Mouse (Mus musculus): ENCODE data around the gene Zpr1. TPM values are rescaled to one million over a fixed set of nuclear protein-coding genes. Genes with fewer than 3 reads are reported as not detected.
"Not testable (repeated sequence)": the region's sequence is repeated elsewhere in the genome, so short reads cannot be mapped to it uniquely, and the experiment has no call there.

The Zpr1 gene
- polyA plus RNA-seq, 1 experiment from 2014 or later: 58.4 TPM

DNA sequence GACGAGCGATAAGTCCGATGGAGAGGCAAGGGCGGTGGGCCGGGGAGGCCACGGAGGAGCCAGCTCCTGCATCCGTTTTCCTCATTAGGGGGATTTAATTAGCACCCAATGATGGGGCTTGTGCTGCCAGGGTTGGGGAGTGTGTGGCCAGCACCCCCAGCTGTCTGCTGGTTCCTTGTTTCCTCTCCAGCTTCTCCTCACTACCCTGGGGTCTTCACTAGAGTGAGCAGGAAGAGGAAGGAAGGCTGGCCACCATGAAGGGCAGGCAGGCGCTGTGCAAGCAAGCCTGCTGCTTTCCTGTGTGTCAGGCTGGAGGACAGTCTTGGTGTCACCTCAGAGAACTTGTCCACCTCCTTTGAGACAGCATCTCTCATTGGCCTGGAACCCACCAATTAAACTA lies 44.0 kb downstream of the Zpr1 start:
- no peak overlapping the region for H3K27ac ChIP-seq
- H3K27me3 ChIP-seq: no peaks in the 10 kb centered on the region

GRCm38 (mm10) chr9:46317957-46318356 lies 45.1 kb downstream of the Zpr1 start:
- H3K4me3 ChIP-seq: no peak overlapping the region
- peaks cover 16% of the 10 kb centered on the region for H3K4me1 ChIP-seq
- H3K27ac ChIP-seq: no peak overlapping the region
- no peak overlapping the region for H3K4me2 ChIP-seq (replicated peaks)
- 0 out of 2 replicates have a peak, but pooled peaks cover 5% of the 10 kb centered on the region for H3K9me3 ChIP-seq
- H3K9ac ChIP-seq: no peak overlapping the region
- no peaks in the 10 kb centered on the region for H3K36me3 ChIP-seq
- ATAC-seq (ENCODE audit: low FRiP score, low read depth): no peak
- no peaks in the 10 kb centered on the region for H3K27me3 ChIP-seq
- 89% methylated on average over 3 of the region's 3 CpGs for WGBS

More for the DNA sequence above, 44.0 kb downstream of the Zpr1 start:
- Histone ChIP-seq H3K4me2 (replicated peaks) (no peak overlapping the region), H3K9me3 (0 out of 2 replicates have a peak, but pooled peaks cover 5% of the 10 kb centered on the region), H3K4me3 (no peak overlapping the region), H3K36me3 (no peaks in the 10 kb centered on the region), H3K4me1 (peaks cover 20% of the 10 kb centered on the region), H3K9ac (no peak overlapping the region)
- 38% methylated on average over 8 of the region's 8 CpGs for WGBS
- no peak for ATAC-seq (ENCODE audit: low FRiP score, low read depth)

GRCm38 (mm10) chr9:46319886-46320285 lies 47.0 kb downstream of the Zpr1 start, which contains the start of gene 4931429L15Rik:
TSS of gene 4931429L15Rik (minus strand) at chr9:46319986.
- not testable (repeated sequence) for H3K36me3 ChIP-seq; H3K4me2 ChIP-seq (replicated peaks); H3K9me3 ChIP-seq; H3K27me3 ChIP-seq; H3K27ac ChIP-seq; H3K9ac ChIP-seq; H3K4me3 ChIP-seq; ATAC-seq (ENCODE audit: low FRiP score, low read depth)
- WGBS: 87% methylated on average over 6 of the region's 6 CpGs
- H3K4me1 ChIP-seq: peaks cover 16% of the 10 kb centered on the region

DNA sequence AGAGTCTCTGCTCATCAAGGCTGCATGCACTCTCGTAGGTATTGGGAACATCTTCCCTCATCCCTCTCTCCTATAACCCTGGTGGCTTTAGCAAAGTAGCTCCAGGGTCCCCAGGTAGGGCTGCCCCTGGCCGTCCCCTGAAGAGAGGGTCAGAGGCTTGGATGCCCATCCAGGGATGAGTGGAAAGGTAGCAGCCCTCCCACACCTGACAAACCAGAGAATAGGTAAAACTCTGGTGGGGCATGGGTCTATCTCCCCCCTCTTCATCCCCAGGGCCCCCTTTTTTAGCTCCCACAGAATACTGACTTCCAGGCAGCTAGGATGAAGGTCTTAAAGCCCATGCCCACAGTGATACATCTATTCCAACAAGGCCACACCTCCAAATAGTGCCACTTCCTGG lies 47.6 kb downstream of the Zpr1 start:
- H3K27ac ChIP-seq: no peak overlapping the region
- H3K9ac ChIP-seq: no peak overlapping the region
- ATAC-seq (ENCODE audit: low FRiP score, low read depth): no peak
- peaks cover 16% of the 10 kb centered on the region for H3K4me1 ChIP-seq
- no peak overlapping the region for H3K4me3 ChIP-seq
- 91% methylated on average over 2 of the region's 2 CpGs for WGBS
- H3K4me2 ChIP-seq (replicated peaks): no peak overlapping the region
- H3K27me3 ChIP-seq: no peaks in the 10 kb centered on the region
- no peaks in the 10 kb centered on the region for H3K36me3 ChIP-seq
- 0 out of 2 replicates have a peak, but pooled peaks cover 5% of the 10 kb centered on the region for H3K9me3 ChIP-seq

- peaks cover 18% of the 10 kb centered on the region for H3K4me1 ChIP-seq
- no peak overlapping the region for H3K4me2 ChIP-seq (replicated peaks)
- H3K27ac ChIP-seq: no peak overlapping the region
- ATAC-seq (ENCODE audit: low FRiP score, low read depth): no peak
- H3K9ac ChIP-seq: no peak overlapping the region
- H3K27me3 ChIP-seq: peaks cover 7% of the 10 kb centered on the region; the same call in 1 of the 2 replicates
- H3K9me3 ChIP-seq: no peaks in the 10 kb centered on the region
- no peaks in the 10 kb centered on the region for H3K36me3 ChIP-seq
- no peak overlapping the region for H3K4me3 ChIP-seq
- 91% methylated on average over 11 of the region's 11 CpGs for WGBS
Observed at GRCm38 (mm10) chr9:46326694-46327405, 54.0 kb downstream of the Zpr1 start.

GRCm38 (mm10) chr9:46327706-46328571 lies 55.1 kb downstream of the Zpr1 start:
- peak overlapping the region; percentile 37; the same call in 1 of the 2 replicates for H3K4me3 ChIP-seq
- 59% methylated on average over 25 of the region's 25 CpGs for WGBS
- no peak for ATAC-seq (ENCODE audit: low FRiP score, low read depth)

GRCm38 (mm10) chr9:46328572-46329249 lies 55.8 kb downstream of the Zpr1 start:
- peak overlapping the region; percentile 68 for H3K4me2 ChIP-seq (replicated peaks)
- no peaks in the 10 kb centered on the region for H3K36me3 ChIP-seq
- H3K9me3 ChIP-seq: no peaks in the 10 kb centered on the region
- peaks cover 18% of the 10 kb centered on the region for H3K4me1 ChIP-seq
- peak overlapping the region; percentile 37 for H3K4me3 ChIP-seq
- peak overlapping the region; percentile 73 for H3K9ac ChIP-seq
- 3% methylated on average over 30 of the region's 30 CpGs for WGBS
- H3K27ac ChIP-seq: peak overlapping the region; percentile 67
- peaks cover 15% of the 10 kb centered on the region; the same call in 1 of the 2 replicates for H3K27me3 ChIP-seq
- peak; percentile 68; the same call in 1 of the 2 replicates for ATAC-seq (ENCODE audit: low FRiP score, low read depth)

More at GRCm38 (mm10) chr9:46327706-46328571, 55.1 kb downstream of the Zpr1 start:
- Histone ChIP-seq H3K27ac (peak overlapping the region; percentile 67; the same call in 1 of the 2 replicates), H3K4me2 (replicated peaks) (peak overlapping the region; percentile 68), H3K27me3 (peaks cover 11% of the 10 kb centered on the region; the same call in 1 of the 2 replicates), H3K9ac (peak overlapping the region; percentile 73), H3K9me3 (no peaks in the 10 kb centered on the region), H3K4me1 (peaks cover 18% of the 10 kb centered on the region), H3K36me3 (no peaks in the 10 kb centered on the region)

DNA sequence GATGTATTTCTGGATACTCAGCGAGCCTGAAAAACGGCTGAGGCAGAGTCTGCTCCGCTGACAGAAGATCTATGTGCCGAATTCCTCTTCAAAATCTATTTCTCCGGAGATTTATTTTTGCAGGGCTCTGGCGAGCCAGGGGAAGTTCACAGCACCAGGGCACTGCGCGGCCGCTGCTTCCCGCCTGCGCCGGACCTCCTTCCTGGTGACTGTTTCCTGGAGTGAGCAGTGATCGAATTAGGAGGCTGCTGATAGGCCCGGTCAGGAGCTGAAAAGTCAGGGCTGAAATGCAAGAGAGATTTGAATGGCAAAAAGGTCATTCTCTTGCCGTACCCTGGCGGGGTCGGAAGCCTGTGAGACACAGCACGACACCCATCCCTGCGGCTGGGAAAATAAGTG lies 56.4 kb downstream of the Zpr1 start:
- Histone ChIP-seq H3K27ac (peak overlapping the region; percentile 67), H3K4me1 (peaks cover 18% of the 10 kb centered on the region), H3K4me3 (peak overlapping the region; percentile 37), H3K9me3 (no peaks in the 10 kb centered on the region), H3K4me2 (replicated peaks) (peak overlapping the region; percentile 68), H3K36me3 (no peaks in the 10 kb centered on the region), H3K9ac (peak overlapping the region; percentile 73), H3K27me3 (peaks cover 18% of the 10 kb centered on the region)
- 3% methylated on average over 19 of the region's 19 CpGs for WGBS
- ATAC-seq (ENCODE audit: low FRiP score, low read depth): no peak

GRCm38 (mm10) chr9:46329801-46330585 lies 57.1 kb downstream of the Zpr1 start:
- Histone ChIP-seq H3K27me3 (peaks cover 25% of the 10 kb centered on the region), H3K9me3 (no peaks in the 10 kb centered on the region), H3K4me3 (no peak overlapping the region), H3K27ac (no peak overlapping the region), H3K9ac (no peak overlapping the region), H3K4me2 (replicated peaks) (no peak overlapping the region; the same call in 1 of the 2 replicates), H3K36me3 (no peaks in the 10 kb centered on the region), H3K4me1 (peaks cover 18% of the 10 kb centered on the region)
- ATAC-seq (ENCODE audit: low FRiP score, low read depth): no peak
- WGBS: 19% methylated on average over 24 of the region's 24 CpGs

GRCm38 (mm10) chr9:46330586-46330895 lies 57.7 kb downstream of the Zpr1 start:
- no peak overlapping the region for H3K9ac ChIP-seq
- H3K27ac ChIP-seq: no peak overlapping the region
- H3K27me3 ChIP-seq: peaks cover 30% of the 10 kb centered on the region
- no peaks in the 10 kb centered on the region for H3K9me3 ChIP-seq
- H3K4me2 ChIP-seq (replicated peaks): no peak overlapping the region
- no peaks in the 10 kb centered on the region for H3K36me3 ChIP-seq
- no peak overlapping the region for H3K4me3 ChIP-seq
- WGBS: 59% methylated on average over 6 of the region's 6 CpGs
- no peak for ATAC-seq (ENCODE audit: low FRiP score, low read depth)
- peaks cover 18% of the 10 kb centered on the region for H3K4me1 ChIP-seq

DNA sequence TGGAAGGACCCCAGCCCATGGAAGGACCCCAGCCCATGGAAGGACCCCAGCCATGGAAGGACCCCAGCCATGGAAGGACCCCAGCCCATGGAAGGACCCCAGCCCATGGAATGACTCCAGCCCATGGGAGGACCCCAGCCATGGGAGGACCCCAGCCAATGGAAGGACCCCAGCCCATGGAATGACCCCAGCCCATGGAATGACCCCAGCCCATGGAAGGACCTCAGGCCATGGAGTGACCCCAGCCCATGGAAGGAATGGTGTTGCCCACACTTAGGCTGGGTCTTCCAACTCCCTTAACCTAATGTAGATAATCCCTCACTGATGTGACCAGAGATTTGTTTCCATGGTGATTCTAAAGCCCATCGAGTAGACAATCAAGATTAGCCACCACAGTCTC lies 58.4 kb downstream of the Zpr1 start:
- H3K9ac ChIP-seq: no peak overlapping the region

More for the DNA sequence above, 58.4 kb downstream of the Zpr1 start:
- H3K4me3 ChIP-seq: no peak overlapping the region
- no peak overlapping the region for H3K4me2 ChIP-seq (replicated peaks)
- ATAC-seq (ENCODE audit: low FRiP score, low read depth): no peak
- H3K9me3 ChIP-seq: no peaks in the 10 kb centered on the region
- peaks cover 35% of the 10 kb centered on the region for H3K27me3 ChIP-seq
- H3K4me1 ChIP-seq: peaks cover 18% of the 10 kb centered on the region
- H3K27ac ChIP-seq: no peak overlapping the region
- 74% methylated on average over 1 of the region's 1 CpGs for WGBS
- H3K36me3 ChIP-seq: no peaks in the 10 kb centered on the region
